Mouse (Mus musculus) heart, adult 2 months (tissue): ENCODE data around the gene Mesp1. TPM values are rescaled to one million over a fixed set of nuclear protein-coding genes. Genes with fewer than 3 reads are reported as not detected.

Experiments used
- DNase-seq, 2 experiments: peaks; one replicate each; pipeline ENCODE4 v3.0.0; 2021
- H3K27ac ChIP-seq: fragments of 200-600 bp; 2 replicates; pipeline ENCODE4 v1.8.1; 2022
- H3K27me3 ChIP-seq: fragments of 200-500 bp; 2 replicates; pipeline ENCODE4 v1.6.1; 2012; ENCODE audit warnings: mild to moderate bottlenecking, low read length, inconsistent platforms, mixed read lengths; ENCODE audit not compliant: control insufficient read depth, insufficient read depth
- H3K36me3 ChIP-seq: fragments of 200-500 bp; 2 replicates; pipeline ENCODE4 v1.6.1; 2012; ENCODE audit warnings: low read length, inconsistent platforms; ENCODE audit not compliant: control insufficient read depth, insufficient read depth
- H3K4me1 ChIP-seq: fragments of 200-500 bp; 2 replicates; pipeline ENCODE4 v1.6.1; 2011; ENCODE audit warnings: low read length; ENCODE audit not compliant: control insufficient read depth, insufficient read depth
- H3K4me3 ChIP-seq: fragments of 200-600 bp; 2 replicates; pipeline ENCODE4 v1.8.1; 2022
- H3K79me2 ChIP-seq: fragments of 200-500 bp; replicated peaks from 2 replicates; pipeline ENCODE4 v1.6.1; 2012; ENCODE audit warnings: mild to moderate bottlenecking, inconsistent platforms, low read length, moderate library complexity, mixed read lengths; ENCODE audit not compliant: control insufficient read depth, insufficient read depth
- H3K9ac ChIP-seq: fragments of 200-500 bp; 2 replicates; pipeline ENCODE4 v1.6.1; 2012; ENCODE audit warnings: low read depth, mild to moderate bottlenecking, control low read depth, inconsistent platforms, low read length, mixed read lengths
- CTCF ChIP-seq: fragments of 200-600 bp; IDR thresholded peaks from 2 replicates; pipeline ENCODE4 v1.8.1; 2022; ENCODE audit warnings: antibody characterized with exemption, mild to moderate bottlenecking, moderate library complexity
- EP300 ChIP-seq: fragments of 200-500 bp; IDR thresholded peaks from 2 replicates; pipeline ENCODE4 v1.6.1; 2011; ENCODE audit warnings: low read depth, low read length, control low read depth; ENCODE audit not compliant: insufficient read depth
- POLR2A ChIP-seq: fragments of 200-500 bp; IDR thresholded peaks from 2 replicates; pipeline ENCODE4 v1.6.1; 2011; ENCODE audit warnings: mild to moderate bottlenecking, low read depth, low read length, control low read depth; ENCODE audit not compliant: insufficient read depth
- WGBS: fragments of 180-500 bp; shearing (Covaris S2); methylation state at CpG from one replicate; pipeline ENCODE4 v1.1.7; 2018; 5-methylcytosine and 5-hydroxymethylcytosine counted together
- intact Hi-C: fragments of 180-260 bp; cut with DNase I; formaldehyde crosslinking; loops from one replicate; pipeline ENCODE4 v1.15.1; 2025
- polyA plus RNA-seq: library from polyadenylated mRNA; depleted of rRNA; stranded (reverse); fragments of >200 nt; gene quantifications from 2 replicates; pipeline ENCODE4 v1.2.3, GENCODE M21; 2012; rRNA removed
- total RNA-seq, 2 experiments: library from RNA; stranded (reverse); gene quantifications; 2 replicates each; pipeline ENCODE4 v1.2.3; 2021

The Mesp1 gene
- total and polyA plus RNA-seq, 3 experiments: not detected

DNA sequence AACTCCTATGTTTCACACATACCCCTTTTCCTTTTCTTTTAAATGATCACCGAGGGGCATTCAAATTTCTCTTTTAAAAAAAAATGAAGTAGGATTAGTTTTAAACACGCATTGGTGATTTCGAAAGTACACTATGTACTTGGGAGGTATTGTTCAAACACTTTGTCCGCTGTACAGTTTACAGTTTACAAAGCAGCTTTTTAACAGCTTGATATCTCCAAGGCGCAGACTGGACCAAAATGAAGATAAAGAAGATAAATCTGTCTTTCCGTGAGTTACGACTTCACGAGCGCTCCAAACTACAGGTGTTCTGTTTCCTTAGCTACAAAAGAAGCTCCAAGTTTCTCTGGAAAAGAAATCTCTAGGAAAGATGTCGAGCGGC lies 51.3 kb downstream of the Mesp1 start:
- Histone ChIP-seq H3K4me3 (peak overlapping the region; percentile 73), H3K4me1 (peaks cover 2% of the 10 kb centered on the region; the same call in 1 of the 2 replicates), H3K9ac (peak overlapping the region; percentile 67; the same call in 1 of the 2 replicates), H3K27ac (no peak overlapping the region), H3K36me3 (no peaks in the 10 kb centered on the region), H3K27me3 (no peaks in the 10 kb centered on the region), H3K79me2 (no peaks in the 10 kb centered on the region)
- WGBS: 20% methylated on average over 11 of the region's 11 CpGs
- intact Hi-C loops: no loop called here
- TF ChIP-seq EP300: no peak
- no peak for TF ChIP-seq CTCF
- TF ChIP-seq POLR2A: no peak
- DNase-seq: no peak

Other genes starting within 250 kb of the Mesp1 start
- not detected for gene Rhcg, start 176.1 kb downstream of the Mesp1 start, total RNA-seq
- not detected in 2 replicates for gene Rhcg, start 176.1 kb downstream of the Mesp1 start, polyA plus RNA-seq
- gene Ticrr, start 133.6 kb downstream of the Mesp1 start, total RNA-seq: under 1 TPM; 0.03 to 0.09 TPM
- gene Ticrr, start 133.6 kb downstream of the Mesp1 start, polyA plus RNA-seq: 0.20 TPM in 1 of 2 replicates, not detected in the other
- gene Kif7, start 78.1 kb downstream of the Mesp1 start, total RNA-seq: 1 to 10 TPM; 1.2 to 1.3 TPM
- 0.80 and 0.94 TPM in 2 replicates for gene Kif7, start 78.1 kb downstream of the Mesp1 start, polyA plus RNA-seq
- 10 to 100 TPM in 1 of 2 experiments, 1 to 10 TPM in 1; 6.8 to 10.4 TPM for gene Plin1, start 60.9 kb downstream of the Mesp1 start, total RNA-seq
- 30.5 and 55.2 TPM in 2 replicates for gene Plin1, start 60.9 kb downstream of the Mesp1 start, polyA plus RNA-seq
- gene Pex11a, start 50.7 kb downstream of the Mesp1 start, total RNA-seq: 10 to 100 TPM; 18.1 to 19.0 TPM
- 16.4 and 21.9 TPM in 2 replicates for gene Pex11a, start 50.7 kb downstream of the Mesp1 start, polyA plus RNA-seq
- under 1 TPM in 1 of 2 experiments, not detected in 1; 0.10 TPM for gene Wdr93, start 50.6 kb downstream of the Mesp1 start, total RNA-seq
- 0.20 and 0.31 TPM in 2 replicates for gene Wdr93, start 50.6 kb downstream of the Mesp1 start, polyA plus RNA-seq
- gene Mesp2, start 16.9 kb upstream of the Mesp1 start, total RNA-seq: under 1 TPM in 1 of 2 experiments, not detected in 1; 0.13 TPM
- gene Mesp2, start 16.9 kb upstream of the Mesp1 start, polyA plus RNA-seq: 0.06 and 0.12 TPM in 2 replicates
- gene Anpep, start 67.3 kb upstream of the Mesp1 start, total RNA-seq: 10 to 100 TPM in 1 of 2 experiments, 1 to 10 TPM in 1; 8.4 to 12.9 TPM
- gene Anpep, start 67.3 kb upstream of the Mesp1 start, polyA plus RNA-seq: 18.5 and 30.6 TPM in 2 replicates
- gene Ap3s2, start 126.9 kb upstream of the Mesp1 start, total RNA-seq: 10 to 100 TPM; 19.4 to 21.9 TPM
- gene Ap3s2, start 126.9 kb upstream of the Mesp1 start, polyA plus RNA-seq: 13.1 and 19.4 TPM in 2 replicates
- gene Arpin, start 141.6 kb upstream of the Mesp1 start, total RNA-seq: 10 to 100 TPM in 1 of 2 experiments, 1 to 10 TPM in 1; 9.9 to 10.6 TPM
- 8.9 and 13.9 TPM in 2 replicates for gene Arpin, start 141.6 kb upstream of the Mesp1 start, polyA plus RNA-seq
- 10 to 100 TPM; 26.9 to 32.2 TPM for gene Zfp710, start 231.0 kb upstream of the Mesp1 start, total RNA-seq
- gene Zfp710, start 231.0 kb upstream of the Mesp1 start, polyA plus RNA-seq: 33.4 and 35.5 TPM in 2 replicates